Mouse (Mus musculus) kidney, postnatal 4 days (tissue): Measurements from ENCODE around the gene Polr2i.
A peak's percentile ranks its signal among the peaks of the same experiment; 100 is the strongest.
"Not testable (repeated sequence)": the region's sequence is repeated elsewhere in the genome, so short reads cannot be mapped to it uniquely, and the experiment has no call there.

ENCODE experiments used
- DNase-seq, 2 experiments: peaks; one replicate each; pipeline ENCODE4 v3.0.0; 2021; ENCODE audit warnings: mixed read lengths in 2 of 2

The Polr2i gene

DNA sequence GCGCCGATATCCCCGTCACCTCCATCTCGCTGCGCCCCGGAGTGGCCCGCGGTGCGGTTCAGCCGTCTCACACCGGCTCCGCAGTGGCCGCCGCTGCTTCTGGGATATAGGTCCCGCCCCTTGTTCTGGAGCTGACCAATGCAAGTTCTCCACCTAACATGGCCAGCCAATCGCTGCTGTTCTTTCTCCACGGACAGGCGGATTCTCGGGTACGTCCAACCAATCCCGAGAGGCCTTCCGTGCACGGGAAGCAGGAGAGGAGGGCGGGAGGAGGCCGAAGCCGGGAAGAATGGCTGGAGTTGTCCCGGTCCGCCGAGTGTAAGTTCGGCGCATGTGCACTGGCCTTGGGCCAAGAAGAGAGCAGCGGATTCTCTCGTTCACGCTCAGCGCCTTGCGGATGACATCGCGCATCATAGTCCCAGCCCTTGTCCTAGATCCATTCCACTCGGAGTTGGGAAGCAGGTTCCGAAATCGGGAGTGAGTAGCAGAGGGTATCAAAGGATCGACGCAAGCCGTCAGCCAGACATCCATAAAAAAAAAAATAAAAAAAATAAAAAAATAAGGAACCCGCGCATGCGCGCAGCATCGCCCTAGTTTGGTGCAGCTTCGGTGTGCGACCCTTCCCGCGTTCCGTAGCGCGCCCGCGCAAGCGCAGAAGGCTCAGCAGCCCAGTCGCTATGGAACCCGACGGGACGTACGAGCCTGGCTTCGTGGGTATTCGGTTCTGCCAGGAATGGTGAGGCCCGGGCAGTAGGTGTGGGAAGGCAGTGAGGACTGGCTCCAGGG lies at the start of gene Polr2i, which contains the start of gene Tbcb:
TSS of gene Polr2i (plus strand) at position 280 of the 786 bp plus-strand sequence.
TSS of gene Tbcb (minus strand) at position 604 of the 786 bp plus-strand sequence.
- DNase-seq = peak; percentile 98 to 99

DNA sequence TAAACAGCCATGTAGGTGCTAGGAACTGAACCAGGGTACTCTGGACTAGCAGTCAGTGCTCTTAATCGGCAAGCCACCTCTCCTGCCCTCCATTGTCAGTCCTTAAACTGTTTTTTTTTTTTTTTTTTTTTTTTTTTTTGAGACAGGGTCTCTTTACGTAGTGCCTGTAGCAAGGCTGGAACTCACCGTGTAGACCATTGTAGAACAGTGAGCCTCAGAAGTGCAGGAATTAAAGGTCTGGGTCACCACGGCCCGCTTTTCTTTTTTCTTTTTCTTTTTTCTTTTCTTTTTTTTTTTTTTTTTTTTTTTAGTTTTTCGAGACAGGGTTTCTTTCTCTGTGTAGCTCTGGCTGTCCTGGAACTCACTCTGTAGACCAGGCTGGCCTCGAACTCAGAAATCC lies 48.6 kb upstream of the Polr2i start:
- not testable (repeated sequence) for DNase-seq

DNA sequence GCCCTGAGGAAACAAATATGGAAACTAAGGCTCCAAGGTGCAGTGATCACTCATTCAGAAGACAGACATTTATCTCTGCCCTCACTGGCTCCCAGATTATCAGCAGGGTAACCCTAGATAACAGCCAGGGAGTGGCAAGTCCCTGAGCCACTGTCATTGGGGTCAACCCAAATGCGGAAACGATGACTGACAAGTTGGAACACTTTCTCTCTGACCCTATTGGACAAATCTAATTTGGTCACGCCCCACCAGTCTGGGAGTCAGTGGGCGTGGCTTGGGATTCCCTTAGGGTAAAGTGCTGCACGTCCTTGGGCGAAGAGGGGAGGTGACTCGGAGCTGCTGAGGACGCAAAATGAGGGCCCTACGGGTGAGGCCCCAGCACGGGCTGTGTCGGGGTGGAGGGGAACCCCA lies 47.9 kb upstream of the Polr2i start, which contains the start of gene Cox7a1:
TSS of gene Cox7a1 (plus strand) at position 266 of the 411 bp plus-strand sequence.
- peak; percentile 86 to 90 for DNase-seq

DNA sequence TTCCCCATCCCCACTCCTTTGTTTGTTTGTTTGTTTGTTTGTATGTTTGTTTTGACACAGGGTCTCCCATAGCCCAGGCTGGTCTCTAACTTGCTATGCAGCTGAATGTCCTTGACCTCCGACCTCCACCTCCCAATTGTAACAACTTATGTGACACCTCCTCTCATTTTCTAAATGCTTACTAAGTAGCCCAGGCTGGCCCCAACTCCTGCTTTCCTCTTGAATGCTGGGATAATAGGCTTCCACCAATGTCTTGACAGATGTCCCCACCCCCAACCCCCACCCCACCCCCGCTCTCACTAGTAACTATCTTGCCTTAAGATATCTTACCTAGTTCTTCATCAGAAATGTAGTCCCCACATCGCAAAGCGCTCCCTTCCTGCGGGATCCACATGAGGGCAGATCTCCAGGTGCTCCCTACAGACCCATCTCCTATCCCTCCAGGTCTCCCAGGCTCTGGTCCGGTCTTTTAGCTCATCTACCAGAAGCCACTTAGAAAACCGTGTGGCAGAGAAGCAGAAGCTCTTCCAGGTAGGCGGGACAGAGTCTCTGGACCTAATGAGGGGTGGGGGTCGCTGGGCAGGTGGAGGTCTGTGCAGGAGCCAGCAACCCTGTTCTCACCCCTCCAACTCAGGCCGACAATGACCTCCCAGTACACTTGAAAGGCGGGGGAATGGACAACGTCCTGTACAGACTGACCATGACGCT lies 47.0 kb upstream of the Polr2i start:
- no peak for DNase-seq

DNA sequence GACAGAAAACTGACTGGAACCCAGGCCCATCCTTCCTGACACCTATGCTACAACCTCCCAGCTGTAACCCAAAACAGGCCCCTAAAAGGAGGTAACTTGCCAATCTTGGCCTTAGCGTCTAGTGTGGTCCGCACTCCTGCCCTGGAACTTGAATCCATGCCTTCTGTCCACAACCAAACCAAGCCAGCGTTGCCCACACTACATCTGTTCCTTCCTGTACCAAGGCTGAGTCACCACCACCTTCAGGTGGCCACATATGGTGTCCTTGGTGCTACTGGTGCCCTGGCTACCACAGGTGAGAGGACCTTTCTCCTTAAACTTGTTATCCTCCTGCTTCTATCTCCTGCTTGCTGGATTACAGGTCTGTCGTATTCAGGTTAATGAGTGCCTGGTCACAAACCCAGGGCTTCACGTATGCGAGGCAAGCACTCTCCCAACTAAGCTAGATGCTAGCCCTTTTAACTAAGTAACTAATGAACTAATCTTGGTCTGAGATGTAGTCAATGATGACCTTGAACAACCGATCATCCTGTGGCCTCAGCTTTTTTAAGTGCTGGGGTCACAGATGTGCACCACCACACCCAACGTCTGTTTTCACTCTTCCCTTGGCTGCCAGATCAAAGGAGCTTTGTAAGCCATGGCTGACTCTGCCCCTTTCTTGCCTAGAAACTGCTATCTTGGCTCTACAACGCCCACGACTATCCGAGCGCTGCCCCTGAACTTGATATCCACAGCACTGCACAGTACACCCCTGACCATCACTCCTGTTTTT lies 43.2 kb upstream of the Polr2i start:
- DNase-seq = no peak

DNA sequence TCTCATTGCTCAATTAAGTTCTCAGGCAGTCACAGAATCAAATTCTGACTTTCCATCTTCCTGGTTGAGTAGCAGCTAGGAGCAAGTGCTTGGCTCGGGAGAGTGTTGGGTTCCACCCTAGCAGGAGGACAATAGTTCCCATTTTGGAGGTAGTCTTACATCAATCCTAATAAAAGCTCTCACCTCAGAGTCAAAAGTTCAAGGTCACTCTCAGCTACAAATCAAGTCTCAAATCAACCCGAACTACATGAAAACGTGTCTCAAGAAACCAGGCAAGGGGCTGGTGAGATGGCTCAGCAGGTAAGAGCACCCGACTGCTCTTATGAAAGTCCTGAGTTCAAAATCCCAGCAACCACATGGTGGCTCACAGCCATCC lies 42.6 kb upstream of the Polr2i start:
- no peak for DNase-seq

DNA sequence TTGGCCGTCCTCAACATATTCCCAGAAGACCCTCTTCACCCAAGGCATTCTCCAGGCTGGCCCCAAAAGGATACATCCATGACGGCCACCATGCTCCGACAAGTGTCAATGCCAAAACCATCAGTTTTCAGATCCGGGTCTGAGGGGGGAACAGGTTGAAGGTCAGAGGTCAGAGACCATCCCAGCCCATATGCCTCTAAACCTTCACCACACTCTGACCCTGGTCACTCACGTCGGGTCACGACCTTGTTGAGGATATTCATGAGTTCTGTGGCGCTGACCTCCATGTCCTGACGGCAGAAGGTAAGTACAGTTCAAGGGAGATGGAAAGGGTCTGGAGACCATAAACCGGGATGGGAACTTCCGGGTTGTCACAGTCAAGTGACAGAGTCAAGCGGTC lies 39.7 kb upstream of the Polr2i start:
- no peak for DNase-seq

DNA sequence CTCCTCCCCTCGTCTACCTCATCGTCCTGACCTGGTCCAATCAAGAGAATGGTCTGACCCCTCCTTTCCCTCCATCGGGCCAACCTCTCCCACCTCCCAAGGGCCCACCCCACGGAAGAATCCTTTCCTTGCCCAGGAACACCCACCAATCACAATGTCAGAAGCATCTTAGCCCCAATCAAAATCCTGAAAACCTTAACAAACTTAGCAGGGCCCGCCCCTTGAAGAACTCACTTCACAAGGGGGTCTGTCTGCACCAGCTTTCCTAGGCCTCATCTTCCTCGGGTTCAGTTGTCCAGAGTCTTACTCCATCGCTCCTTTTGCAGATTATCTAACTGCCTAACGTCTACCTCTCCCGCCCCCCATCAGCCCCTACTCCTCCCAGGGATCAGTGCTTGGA lies 38.7 kb upstream of the Polr2i start:
- peak; percentile 31 to 53 for DNase-seq

DNA sequence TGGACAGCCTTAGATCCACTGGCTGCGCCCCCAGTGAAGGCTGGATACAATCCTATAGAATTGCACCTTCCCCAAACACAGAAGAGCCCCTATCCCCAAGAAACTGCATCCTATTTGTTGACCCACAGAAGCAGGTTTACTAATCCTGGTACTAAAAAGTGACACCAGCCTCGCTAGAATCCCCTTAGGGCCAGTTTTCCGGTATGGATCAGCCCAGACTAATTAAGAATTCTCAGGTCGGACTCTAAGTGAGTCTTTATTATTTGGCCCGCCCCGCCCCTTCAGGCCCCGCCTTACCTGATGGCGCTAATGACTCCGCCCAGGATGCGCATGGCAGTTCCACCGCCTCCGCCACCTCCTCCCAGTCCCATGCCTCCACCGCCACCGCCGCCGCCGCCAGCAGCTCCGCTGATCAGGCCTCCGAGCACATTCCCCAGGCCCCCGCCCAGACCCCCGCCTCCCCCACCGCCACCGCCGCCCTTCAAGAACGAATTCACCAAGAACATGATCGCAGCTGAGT lies 38.1 kb upstream of the Polr2i start:
- DNase-seq = peak; percentile 85 to 90

DNA sequence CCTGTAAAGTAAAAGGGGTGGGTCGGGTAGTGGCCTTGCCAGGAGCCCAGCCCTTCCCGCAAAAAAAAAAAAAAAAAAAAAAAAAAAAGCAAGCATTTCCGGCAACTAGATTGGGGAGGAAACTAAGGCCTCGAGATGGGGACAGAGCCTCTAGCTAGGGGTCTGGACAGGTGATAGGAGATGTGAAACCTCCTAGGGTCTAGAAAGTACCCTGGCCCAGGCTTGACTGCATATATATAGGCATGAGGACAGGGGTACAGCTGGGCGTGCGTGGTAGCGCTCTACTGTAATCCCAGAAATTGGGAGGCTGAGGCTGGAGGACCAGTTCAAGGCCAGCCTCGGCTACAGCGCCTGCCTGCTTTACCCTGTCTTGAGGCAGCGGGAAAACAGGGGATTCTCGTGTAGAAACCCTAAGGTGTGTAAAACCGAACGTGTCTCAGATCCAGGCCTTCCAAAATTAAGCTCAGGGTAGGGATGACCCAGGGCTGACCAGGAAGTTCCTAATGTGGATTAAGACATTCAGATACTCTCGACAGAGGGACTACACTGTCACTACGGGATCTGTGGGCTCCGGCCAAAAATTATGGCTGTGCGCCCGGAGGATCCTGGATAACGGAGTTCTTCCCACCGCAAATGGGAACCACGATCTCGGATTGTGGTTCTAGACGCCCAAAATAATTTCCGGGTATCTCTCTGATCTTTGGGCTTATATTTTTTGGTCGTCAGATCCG lies 37.5 kb upstream of the Polr2i start:
- DNase-seq = peak; percentile 64 to 72

DNA sequence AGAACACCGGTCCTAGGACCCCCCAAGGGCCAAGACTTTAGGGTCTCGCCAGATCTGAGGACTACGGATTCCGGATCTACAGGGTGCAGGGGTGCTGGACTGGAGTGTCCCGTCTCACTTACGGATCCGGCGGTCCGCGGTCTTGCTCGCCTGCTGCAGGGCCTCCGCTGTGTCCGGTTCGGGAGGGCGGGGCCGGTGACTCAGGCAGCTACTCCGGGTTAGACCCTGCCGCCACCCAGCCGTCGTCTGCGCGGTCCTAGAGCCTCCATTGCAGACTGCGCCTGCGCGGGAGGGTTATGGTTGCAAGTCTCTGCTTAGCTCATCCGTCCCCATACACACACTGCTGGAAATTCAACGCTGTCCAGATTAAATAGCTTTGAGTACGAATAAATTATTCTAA lies 36.9 kb upstream of the Polr2i start:
- DNase-seq = peak; percentile 98

DNA sequence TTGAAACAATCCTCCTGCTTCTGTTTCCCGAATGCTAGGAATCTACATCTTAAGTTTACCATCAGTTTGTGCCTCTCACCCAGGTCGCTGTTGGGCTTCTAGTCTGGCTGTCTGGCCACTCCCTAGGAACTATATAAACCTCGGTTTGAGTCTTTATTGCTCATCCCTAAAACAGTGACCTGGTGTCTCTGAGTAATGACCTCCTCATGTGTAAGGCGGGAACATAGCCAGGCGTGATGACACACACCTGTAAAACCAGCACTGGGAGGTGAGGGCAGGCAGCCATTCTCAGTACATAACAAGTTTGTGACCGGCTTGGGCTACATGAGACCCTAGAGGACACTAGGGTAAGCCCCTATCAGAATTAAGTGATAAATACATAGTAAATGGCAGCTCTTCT lies 36.3 kb upstream of the Polr2i start:
- DNase-seq = no peak

DNA sequence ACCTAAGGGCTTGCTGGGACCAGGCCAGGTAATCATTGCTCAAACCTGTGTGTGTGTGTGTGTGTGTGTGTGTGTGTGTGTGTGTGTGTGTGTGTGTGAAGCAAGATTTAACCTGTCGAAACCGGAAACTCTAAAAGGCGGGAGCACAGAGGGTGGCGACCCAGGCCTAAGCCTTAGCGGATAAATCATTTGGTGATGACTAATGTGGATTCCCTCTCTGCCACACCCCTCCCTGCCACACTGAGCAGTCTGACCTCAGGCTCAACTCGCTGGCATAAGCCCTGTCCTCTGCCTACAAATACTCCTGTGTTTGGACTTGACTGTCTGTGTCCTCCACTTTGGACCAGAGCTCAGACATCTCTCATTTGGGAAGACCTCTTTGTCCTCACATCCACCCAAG lies 35.6 kb upstream of the Polr2i start:
- DNase-seq = no peak

DNA sequence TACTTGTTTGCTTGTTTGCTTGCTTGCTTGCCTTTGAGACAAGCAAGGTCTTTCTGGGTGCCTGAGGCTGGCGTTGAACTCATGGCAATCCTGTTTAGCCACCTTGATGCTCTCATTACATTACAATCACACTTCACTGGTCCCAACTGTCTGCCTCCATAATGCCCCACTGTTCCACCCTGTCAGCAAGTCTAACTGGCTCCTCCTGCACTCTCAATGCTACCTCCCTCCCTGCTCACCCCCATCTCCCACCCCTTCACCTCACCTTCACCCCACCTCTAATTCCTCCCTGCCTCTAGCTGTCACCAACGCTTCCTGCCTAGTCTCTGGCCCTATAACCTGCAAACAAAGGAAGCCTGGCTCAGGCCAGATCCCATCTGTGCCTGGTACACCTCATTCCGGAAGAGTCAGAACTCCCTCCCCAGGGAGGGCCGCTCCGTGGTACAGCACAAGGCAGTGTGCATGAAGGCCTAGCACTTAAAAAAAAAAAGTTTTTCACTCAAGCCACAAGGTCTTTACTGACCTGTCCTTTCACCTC lies 34.1 kb upstream of the Polr2i start:
- DNase-seq = peak in 1 of 2 experiments; percentile 14

DNA sequence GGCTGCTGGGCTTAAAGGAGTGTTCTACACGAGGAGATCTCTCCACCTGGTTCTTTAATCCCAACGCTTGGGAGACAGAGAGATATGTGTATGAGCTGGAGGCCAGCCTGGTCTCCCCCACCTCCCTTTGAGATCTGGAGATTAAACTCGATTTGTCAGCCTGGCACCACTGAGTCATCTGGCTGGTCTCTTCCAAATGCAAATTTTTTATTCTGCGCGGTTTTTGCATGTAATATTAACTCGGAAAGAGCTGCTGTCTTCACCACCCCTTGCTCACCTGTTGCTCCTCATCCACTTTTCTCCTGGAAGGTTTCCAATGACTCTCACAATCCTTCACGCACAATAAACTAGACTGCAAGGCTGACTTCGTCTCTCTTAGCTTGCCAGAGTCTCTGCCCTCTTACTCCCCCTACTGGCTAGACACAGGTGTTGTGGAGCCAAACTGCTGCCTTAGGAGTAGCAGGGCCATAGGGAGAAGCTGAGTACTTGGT lies 33.2 kb upstream of the Polr2i start, which contains the start of gene Capns1:
TSS of gene Capns1 (minus strand) at position 331 of the 491 bp plus-strand sequence.
- peak; percentile 54 to 70 for DNase-seq

DNA sequence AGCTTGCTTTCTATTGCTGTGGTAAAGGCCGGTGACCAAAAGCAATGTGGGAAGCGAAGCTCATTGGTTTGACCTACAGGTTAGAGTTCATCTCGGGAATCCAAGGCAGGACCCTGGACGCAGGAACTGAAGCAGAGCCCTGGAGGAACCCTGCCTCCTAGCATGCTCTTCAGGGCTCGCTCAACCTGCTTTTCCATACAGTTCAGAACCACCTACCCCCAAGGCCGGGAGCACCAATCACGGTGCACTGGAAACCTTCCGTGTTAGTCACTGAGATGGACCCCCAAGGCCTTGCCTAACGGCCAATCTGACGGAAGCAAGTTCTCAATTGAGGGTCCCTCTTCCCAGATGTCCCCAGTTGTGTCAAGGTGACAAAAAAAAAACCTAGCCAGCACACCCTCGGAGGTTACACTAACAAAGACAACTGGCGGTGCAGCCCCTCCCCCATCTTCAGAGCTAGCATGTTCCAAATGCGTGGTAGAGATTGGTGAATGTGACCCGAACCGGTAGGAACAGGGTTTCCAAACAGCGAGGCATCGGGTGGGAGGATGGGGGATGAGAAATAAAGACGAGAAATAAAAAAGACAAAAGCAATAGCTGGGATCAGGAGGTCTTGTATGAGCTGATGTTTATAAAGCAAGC lies 32.1 kb upstream of the Polr2i start:
- no peak for DNase-seq

DNA sequence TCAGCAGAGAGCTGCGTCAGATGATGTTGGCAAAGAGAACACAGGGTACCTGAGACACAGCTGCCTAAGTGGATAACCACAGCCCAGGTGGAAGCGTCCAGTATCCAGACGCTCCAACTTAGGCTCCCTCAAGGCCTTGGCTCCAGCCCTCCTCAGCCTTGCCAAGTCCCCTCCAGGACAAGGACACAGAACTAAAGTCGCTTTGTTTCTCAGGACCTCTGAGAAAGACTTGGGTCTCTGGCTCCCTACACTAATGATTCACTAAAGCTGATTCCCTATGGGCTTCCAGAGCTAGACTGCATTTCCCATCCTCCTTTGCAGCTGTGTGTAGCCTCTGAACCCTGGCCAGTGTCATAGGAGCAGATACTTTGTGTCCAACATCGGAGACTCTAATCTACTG lies 31.5 kb upstream of the Polr2i start:
- DNase-seq = no peak

DNA sequence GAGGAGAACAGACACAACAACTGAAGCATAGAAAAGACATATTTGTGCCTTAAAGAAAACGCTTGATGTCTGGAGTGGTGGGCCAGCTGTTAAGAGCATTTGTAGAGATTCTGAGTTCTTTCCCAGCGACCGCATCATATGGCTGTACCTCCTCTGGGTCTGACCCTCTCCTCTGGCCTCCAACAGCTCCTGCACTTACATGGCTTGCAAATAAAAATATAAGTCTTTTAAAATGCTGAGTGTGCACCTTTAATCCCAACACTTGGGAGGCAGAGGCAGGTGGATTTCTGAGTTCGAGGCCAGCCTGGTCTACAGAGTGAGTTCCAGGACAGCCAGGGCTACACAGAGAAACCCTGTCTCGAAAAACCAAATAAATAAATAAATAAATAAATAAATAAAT lies 31.1 kb upstream of the Polr2i start:
- DNase-seq = not testable (repeated sequence)

DNA sequence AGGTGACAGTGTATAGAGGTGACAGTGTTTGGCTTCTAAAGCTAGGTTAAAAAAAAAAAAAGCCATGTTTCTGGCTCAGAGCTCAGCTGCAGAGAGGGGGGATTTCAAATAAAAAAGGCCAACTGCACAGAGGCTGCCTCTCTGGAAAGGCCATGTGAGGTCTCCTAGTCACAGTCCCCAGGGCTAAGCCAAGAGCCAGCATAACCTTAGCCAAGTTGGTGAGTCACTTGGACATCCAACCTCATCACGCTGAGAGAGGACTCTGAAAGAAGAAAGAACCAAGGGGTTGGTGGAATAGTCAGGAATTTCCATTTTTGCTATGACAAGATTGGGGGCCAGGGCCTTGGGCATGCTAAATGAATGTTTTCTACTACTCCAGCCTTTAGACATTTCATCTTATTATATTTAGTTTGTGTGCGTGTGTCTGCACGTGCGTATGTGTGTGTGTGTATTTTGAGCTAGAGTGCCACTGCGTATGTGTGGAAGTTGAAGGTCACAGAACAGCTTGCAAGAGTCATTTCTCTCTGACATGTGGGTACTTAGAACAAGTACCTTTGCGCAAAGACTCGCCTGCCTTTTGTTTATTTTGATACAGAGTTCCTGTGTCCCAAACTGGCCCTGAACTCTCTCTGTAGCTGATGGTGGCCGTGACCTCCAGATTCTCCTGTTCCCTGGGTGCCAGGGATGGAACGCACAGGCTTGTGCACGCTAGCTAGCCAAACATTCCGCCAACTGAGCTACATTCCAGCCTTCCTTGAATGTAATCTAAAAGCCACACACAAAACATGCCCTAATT lies 28.7 kb upstream of the Polr2i start:
- no peak for DNase-seq

DNA sequence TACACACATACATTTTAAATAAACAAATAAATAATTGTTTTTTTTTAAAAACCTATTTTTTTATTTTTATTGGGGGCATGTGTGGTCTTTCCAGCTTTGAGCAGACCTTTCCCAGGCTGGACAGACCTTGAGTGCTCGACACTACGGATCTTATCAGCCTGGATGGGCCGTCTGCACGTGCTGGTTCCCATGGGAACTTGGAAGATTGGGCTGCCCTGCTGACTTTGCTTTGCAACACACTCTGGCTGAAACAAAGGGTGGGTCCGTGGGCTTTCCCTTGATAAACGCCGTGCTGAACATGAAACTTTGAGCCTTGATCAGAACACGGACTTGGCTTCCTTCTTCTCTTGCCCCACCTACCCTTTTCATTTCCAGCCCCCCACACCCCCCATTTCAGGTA lies 27.4 kb upstream of the Polr2i start:
- DNase-seq = no peak
